In the genomic region with DNA sequence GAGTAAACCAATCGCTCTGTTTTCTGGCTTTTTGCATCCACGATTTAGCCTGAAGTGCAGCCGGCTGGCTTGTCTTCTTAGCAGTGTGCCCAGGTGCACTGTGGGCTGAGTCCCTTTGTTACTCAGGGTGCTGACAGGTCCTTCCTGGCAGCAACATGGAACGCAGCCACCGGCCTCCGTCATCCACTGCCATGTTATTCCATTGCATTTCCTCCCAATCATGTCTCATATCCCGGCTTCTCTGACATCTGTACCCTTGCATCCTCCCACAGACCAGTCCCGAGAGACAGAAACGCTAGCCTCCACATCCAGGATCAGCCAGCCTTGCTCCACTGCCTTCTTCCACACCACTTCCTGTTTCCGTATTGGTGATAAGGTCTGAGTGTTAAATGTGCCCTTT, we compare ENCODE assay signal across 8 mouse cellular contexts.
DNase-seq lines count a peak whose midpoint lies in the region; ATAC-seq and TF ChIP-seq lines count a peak whose summit lies in the region.

No protein-coding gene starts in this region.

- no peak overlapping the region for H3K4me3 ChIP-seq in forebrain, embryonic 12.5 days (replicated peaks)
- H3K4me3 ChIP-seq in forebrain, embryonic 16.5 days (replicated peaks; ENCODE audit: low read length): no peak overlapping the region
- H3K4me3 ChIP-seq in embryonic facial prominence, embryonic 15.5 days (replicated peaks): no peak overlapping the region
- H3K4me3 ChIP-seq in kidney, adult 2 months (ENCODE audit: insufficient read depth, low read depth, low read length): no peak overlapping the region
- no peak overlapping the region for H3K4me3 ChIP-seq in cerebellum, adult 2 months (replicated peaks; ENCODE audit: insufficient read depth, low read depth, low read length)

- no peaks in the 10 kb centered on the region for H3K27me3 ChIP-seq in forebrain, embryonic 12.5 days
- no peaks in the 10 kb centered on the region for H3K27me3 ChIP-seq in forebrain, embryonic 16.5 days (replicated peaks; ENCODE audit: control insufficient read depth, insufficient read depth, low read length)
- H3K27me3 ChIP-seq in embryonic facial prominence, embryonic 15.5 days: no peaks in the 10 kb centered on the region
- H3K27me3 ChIP-seq in kidney, adult 2 months (replicated peaks; ENCODE audit: control insufficient read depth, insufficient read depth, low read length): no peaks in the 10 kb centered on the region
- no peaks in the 10 kb centered on the region for H3K27me3 ChIP-seq in cerebellum, adult 2 months (ENCODE audit: control insufficient read depth, insufficient read depth, low read length)

- H3K4me2 ChIP-seq in forebrain, embryonic 12.5 days: no peak overlapping the region
- H3K4me2 ChIP-seq in forebrain, embryonic 16.5 days (ENCODE audit: low read length): no peak overlapping the region
- H3K4me2 ChIP-seq in embryonic facial prominence, embryonic 15.5 days (replicated peaks): no peak overlapping the region

- H3K36me3 ChIP-seq in forebrain, embryonic 12.5 days (replicated peaks): no peaks in the 10 kb centered on the region
- no peaks in the 10 kb centered on the region for H3K36me3 ChIP-seq in forebrain, embryonic 16.5 days (ENCODE audit: control insufficient read depth, insufficient read depth)
- H3K36me3 ChIP-seq in embryonic facial prominence, embryonic 15.5 days: no peaks in the 10 kb centered on the region
- H3K36me3 ChIP-seq in kidney, adult 2 months (ENCODE audit: control insufficient read depth, insufficient read depth, low read length): no peaks in the 10 kb centered on the region

- no peak for TF ChIP-seq POLR2A in kidney, adult 2 months (IDR thresholded peaks at IDR 0.05; ENCODE audit: low read depth, low read length)
- TF ChIP-seq POLR2A in cerebellum, adult 2 months (IDR thresholded peaks at IDR 0.05; ENCODE audit: borderline replicate concordance, insufficient read depth, low read length): no peak

- no peak for TF ChIP-seq CTCF in kidney, adult 2 months (conservative IDR thresholded peaks at IDR 0.05; ENCODE audit: insufficient read depth, insufficient read length, low read depth, low read length)
- TF ChIP-seq CTCF in cerebellum, adult 2 months (IDR thresholded peaks at IDR 0.05; ENCODE audit: borderline replicate concordance, insufficient read depth, low read depth, low read length): no peak

- ATAC-seq in forebrain, embryonic 12.5 days (ENCODE audit: low FRiP score): no peak
- ATAC-seq in forebrain, embryonic 16.5 days: no peak
- ATAC-seq in embryonic facial prominence, embryonic 15.5 days (ENCODE audit: insufficient number of reproducible peaks, low FRiP score, low TSS enrichment, low read depth): no peak

- WGBS in forebrain, embryonic 12.5 days: 57% methylated on average over 10 of the region's 10 CpGs
- 44% methylated on average over 10 of the region's 10 CpGs for WGBS in forebrain, embryonic 16.5 days
- 18% methylated on average over 10 of the region's 10 CpGs for WGBS in embryonic facial prominence, embryonic 15.5 days
- WGBS in kidney, adult 2 months: 12% methylated on average over 10 of the region's 10 CpGs
- 37% methylated on average over 10 of the region's 10 CpGs for WGBS in cerebellum, adult 2 months

- 0 out of 2 replicates have a peak overlapping the region, but pooled peaks have one; percentile 13 for H3K27ac ChIP-seq in forebrain, embryonic 12.5 days
- H3K27ac ChIP-seq in forebrain, embryonic 16.5 days (ENCODE audit: low read length): no peak overlapping the region
- H3K27ac ChIP-seq in embryonic facial prominence, embryonic 15.5 days (replicated peaks): peak overlapping the region; percentile 51; the same call in 1 of the 2 replicates
- H3K27ac ChIP-seq in kidney, adult 2 months (ENCODE audit: insufficient read depth, low read depth, low read length): no peak overlapping the region
- no peak overlapping the region for H3K27ac ChIP-seq in cerebellum, adult 2 months (ENCODE audit: insufficient read depth, low read length)

- 0 out of 2 replicates have a peak, but pooled peaks cover 3% of the 10 kb centered on the region for H3K9me3 ChIP-seq in forebrain, embryonic 12.5 days
- H3K9me3 ChIP-seq in forebrain, embryonic 16.5 days (ENCODE audit: control insufficient read depth, low read length): 0 out of 2 replicates have a peak, but pooled peaks cover 3% of the 10 kb centered on the region
- H3K9me3 ChIP-seq in embryonic facial prominence, embryonic 15.5 days (replicated peaks): 0 out of 2 replicates have a peak, but pooled peaks cover 3% of the 10 kb centered on the region

- H3K9ac ChIP-seq in forebrain, embryonic 12.5 days: no peak overlapping the region
- H3K9ac ChIP-seq in forebrain, embryonic 16.5 days (replicated peaks; ENCODE audit: low read depth, low read length): no peak overlapping the region
- no peak overlapping the region for H3K9ac ChIP-seq in embryonic facial prominence, embryonic 15.5 days

- peaks cover 17% of the 10 kb centered on the region for H3K4me1 ChIP-seq in forebrain, embryonic 12.5 days
- no peaks in the 10 kb centered on the region for H3K4me1 ChIP-seq in forebrain, embryonic 16.5 days (replicated peaks; ENCODE audit: control insufficient read depth, insufficient read depth, low read length)
- H3K4me1 ChIP-seq in embryonic facial prominence, embryonic 15.5 days: peaks cover 9% of the 10 kb centered on the region; the same call in 1 of the 2 replicates
- H3K4me1 ChIP-seq in kidney, adult 2 months (ENCODE audit: control insufficient read depth, insufficient read depth, low read length): no peaks in the 10 kb centered on the region
- H3K4me1 ChIP-seq in cerebellum, adult 2 months (ENCODE audit: control insufficient read depth, insufficient read depth, low read length): no peaks in the 10 kb centered on the region

- peak; percentile 7 for DNase-seq in MN1 (ENCODE audit: low spot score)
- DNase-seq in kidney, adult 2 months: peak; percentile 63
- DNase-seq in cerebellum, postnatal 10 days: no peak
- no peak for DNase-seq in cerebellum, adult 11 months
- DNase-seq in cerebellum, adult 2 months: no peak

Comparison
In these comparisons a context has a peak if more than half of its experiments do, and no peak if none do; other contexts are left out.
1. H3K27ac ChIP-seq: peak in forebrain, embryonic 12.5 days (single experiment) and embryonic facial prominence, embryonic 15.5 days (single experiment); none in forebrain, embryonic 16.5 days (single experiment), kidney, adult 2 months (single experiment) and cerebellum, adult 2 months (single experiment).
2. DNase-seq: peak in MN1 (single experiment) and kidney, adult 2 months (single experiment); none in cerebellum, postnatal 10 days (0 of 2), cerebellum, adult 11 months (single experiment) and cerebellum, adult 2 months (0 of 2).